In genomic region chr5:30114761-30115140, GRCm38 (mm10) we compare ENCODE assay signal across 9 mouse cellular contexts. TPM values are rescaled to one million over a fixed set of nuclear protein-coding genes. Genes with fewer than 3 reads are reported as not detected.
DNase-seq lines count a peak whose midpoint lies in the region; ATAC-seq and TF ChIP-seq lines count a peak whose summit lies in the region.
"Had no signal": no experiment of that assay in that cellular context is flagged by ENCODE, and none has a peak within 500 bp of the region (broad histone marks: within the 10 kb centered on the region; RNA-seq: fewer than 3 reads in every experiment).

No protein-coding gene starts in this region.

- H3K36me3 ChIP-seq in lung, embryonic 16.5 days (ENCODE audit: control insufficient read depth, insufficient read depth, low read length), result peaks cover 16% of the 10 kb centered on the region
- H3K36me3 ChIP-seq in limb, embryonic 11.5 days (ENCODE audit: control insufficient read depth, insufficient read depth, low read length), result peaks cover 4% of the 10 kb centered on the region; the same call in 1 of the 2 replicates
- H3K36me3 ChIP-seq in neural tube, embryonic 15.5 days, result peaks cover 19% of the 10 kb centered on the region

- peak overlapping the region; percentile 6 for H3K4me3 ChIP-seq in cerebellum, adult 2 months (replicated peaks; ENCODE audit: insufficient read depth, low read depth, low read length)
- H3K4me3 ChIP-seq in lung, embryonic 16.5 days (ENCODE audit: low read length), result peak overlapping the region; percentile 61
- H3K4me3 ChIP-seq in limb, embryonic 11.5 days (ENCODE audit: low read depth, low read length), result peak overlapping the region; percentile 52
- peak overlapping the region; percentile 54 for H3K4me3 ChIP-seq in neural tube, embryonic 15.5 days (replicated peaks)

- H3K4me1 ChIP-seq in cerebellum, adult 2 months (ENCODE audit: control insufficient read depth, insufficient read depth, low read length), result peaks cover 4% of the 10 kb centered on the region; the same call in 1 of the 2 replicates
- H3K4me1 ChIP-seq in lung, embryonic 16.5 days (replicated peaks; ENCODE audit: control insufficient read depth, insufficient read depth, low read length), result peaks cover 22% of the 10 kb centered on the region
- peaks cover 13% of the 10 kb centered on the region for H3K4me1 ChIP-seq in limb, embryonic 11.5 days (ENCODE audit: control insufficient read depth, insufficient read depth, low read length)
- peaks cover 39% of the 10 kb centered on the region for H3K4me1 ChIP-seq in neural tube, embryonic 15.5 days

- H3K27me3 ChIP-seq in cerebellum, adult 2 months (ENCODE audit: control insufficient read depth, insufficient read depth, low read length), result no peaks in the 10 kb centered on the region
- H3K27me3 ChIP-seq in lung, embryonic 16.5 days (ENCODE audit: control insufficient read depth, insufficient read depth, low read depth, low read length), result peaks cover 44% of the 10 kb centered on the region
- H3K27me3 ChIP-seq in limb, embryonic 11.5 days (ENCODE audit: control insufficient read depth, insufficient read depth, low read length), result peaks cover 25% of the 10 kb centered on the region
- peaks cover 10% of the 10 kb centered on the region; the same call in 1 of the 2 replicates for H3K27me3 ChIP-seq in neural tube, embryonic 15.5 days (replicated peaks)

- no peak for TF ChIP-seq POLR2A in cerebellum, adult 2 months (IDR thresholded peaks at IDR 0.05; ENCODE audit: borderline replicate concordance, insufficient read depth, low read length)

- H3K9ac ChIP-seq in lung, embryonic 16.5 days (ENCODE audit: low read length), result peak overlapping the region; percentile 70
- H3K9ac ChIP-seq in limb, embryonic 11.5 days (ENCODE audit: low read length), result peak overlapping the region; percentile 67
- H3K9ac ChIP-seq in neural tube, embryonic 15.5 days (replicated peaks), result peak overlapping the region; percentile 54

- peak overlapping the region; percentile 97 for H3K4me2 ChIP-seq in lung, embryonic 16.5 days (ENCODE audit: low read depth, low read length)
- peak overlapping the region; percentile 91 for H3K4me2 ChIP-seq in limb, embryonic 11.5 days (ENCODE audit: low read depth, severe bottlenecking)
- H3K4me2 ChIP-seq in neural tube, embryonic 15.5 days, result peak overlapping the region; percentile 79

- no peak; the same call in 1 of the 2 replicates for ATAC-seq in lung, embryonic 16.5 days (ENCODE audit: low read depth)
- ATAC-seq in limb, embryonic 11.5 days (ENCODE audit: insufficient number of reproducible peaks, low FRiP score, low TSS enrichment, low read depth), result no peak
- no peak for ATAC-seq in neural tube, embryonic 15.5 days (ENCODE audit: low FRiP score)
- no peak for ATAC-seq in CD4-positive, CD25-positive, alpha-beta regulatory T cell, adult 4 months

- no peak for TF ChIP-seq CTCF in cerebellum, adult 2 months (IDR thresholded peaks at IDR 0.05; ENCODE audit: borderline replicate concordance, insufficient read depth, low read depth, low read length)

- no peak for DNase-seq in cerebellum, adult 2 months
- DNase-seq in cerebellum, postnatal 36 days, result no peak
- no peak for DNase-seq in lung, postnatal 14 days
- DNase-seq in limb, embryonic 11.5 days (ENCODE audit: low spot score), result no peak
- DNase-seq in thymus, postnatal 25 days, result no peak

- WGBS in cerebellum, adult 2 months, result 4% methylated on average over 28 of the region's 28 CpGs
- WGBS in lung, embryonic 16.5 days, result under 1% methylated on average over 28 of the region's 28 CpGs
- WGBS in limb, embryonic 11.5 days, result 1% methylated on average over 28 of the region's 28 CpGs
- 5% methylated on average over 28 of the region's 28 CpGs for WGBS in neural tube, embryonic 15.5 days

- H3K27ac ChIP-seq in cerebellum, adult 2 months (ENCODE audit: insufficient read depth, low read length), result no peak overlapping the region
- no peak overlapping the region for H3K27ac ChIP-seq in lung, embryonic 16.5 days (ENCODE audit: low read length)
- H3K27ac ChIP-seq in limb, embryonic 11.5 days (replicated peaks; ENCODE audit: low read depth, low read length), result no peak overlapping the region
- peak overlapping the region; percentile 67; the same call in 1 of the 2 replicates for H3K27ac ChIP-seq in neural tube, embryonic 15.5 days (replicated peaks)

- no peaks in the 10 kb centered on the region for H3K9me3 ChIP-seq in lung, embryonic 16.5 days (ENCODE audit: control insufficient read depth, low read length)
- H3K9me3 ChIP-seq in limb, embryonic 11.5 days (ENCODE audit: control insufficient read depth, low read length), result no peaks in the 10 kb centered on the region
- H3K9me3 ChIP-seq in neural tube, embryonic 15.5 days (replicated peaks), result no peaks in the 10 kb centered on the region

RNA-seq across cellular contexts. Expression of gene 3110082J24Rik, which starts 8.9 kb away (rescaled TPM):
- 7.0 and 7.6 TPM in 2 replicates for polyA plus RNA-seq in cerebellum, adult 2 months (2012; rRNA removed)
- not detected in 2 replicates for polyA plus RNA-seq in lung, embryonic 16.5 days (2015; fragmentation: Nextera tagmentation; extraction: Ambion mirVana)
- polyA plus RNA-seq in limb, embryonic 11.5 days (2014; fragmentation: Nextera tagmentation; extraction: Ambion mirVana), result not detected in 2 replicates
- 1.8 and 3.1 TPM in 2 replicates for polyA plus RNA-seq in neural tube, embryonic 15.5 days (2015; fragmentation: Nextera tagmentation; extraction: Ambion mirVana)
- not detected for polyA plus RNA-seq in CD4-positive, CD25-positive, alpha-beta regulatory T cell, adult 4 months (2017; shearing (Covaris generic))
- polyA plus RNA-seq: inflammation-experienced regulatory T-cells, adult 6 months had no signal

RNA-seq across cellular contexts. Expression of gene Garem2, which starts 9.8 kb away (rescaled TPM):
- polyA plus RNA-seq in cerebellum, adult 2 months (2012; rRNA removed), result 23.7 and 25.6 TPM in 2 replicates
- polyA plus RNA-seq in lung, embryonic 16.5 days (2015; fragmentation: Nextera tagmentation; extraction: Ambion mirVana), result 0.09 and 0.10 TPM in 2 replicates
- 0.44 and 0.51 TPM in 2 replicates for polyA plus RNA-seq in limb, embryonic 11.5 days (2014; fragmentation: Nextera tagmentation; extraction: Ambion mirVana)
- 8.2 and 9.6 TPM in 2 replicates for polyA plus RNA-seq in neural tube, embryonic 15.5 days (2015; fragmentation: Nextera tagmentation; extraction: Ambion mirVana)
- polyA plus RNA-seq in CD4-positive, CD25-positive, alpha-beta regulatory T cell, adult 4 months (2017; shearing (Covaris generic)), result not detected
- polyA plus RNA-seq: inflammation-experienced regulatory T-cells, adult 6 months had no signal

RNA-seq across cellular contexts. Expression of gene Hadha, which starts 40.2 kb away (rescaled TPM):
- polyA plus RNA-seq in cerebellum, adult 2 months (2012; rRNA removed), result 88.2 and 89.6 TPM in 2 replicates
- 142 and 163 TPM in 2 replicates for polyA plus RNA-seq in lung, embryonic 16.5 days (2015; fragmentation: Nextera tagmentation; extraction: Ambion mirVana)
- 92.2 and 97.1 TPM in 2 replicates for polyA plus RNA-seq in limb, embryonic 11.5 days (2014; fragmentation: Nextera tagmentation; extraction: Ambion mirVana)
- polyA plus RNA-seq in neural tube, embryonic 15.5 days (2015; fragmentation: Nextera tagmentation; extraction: Ambion mirVana), result 67.2 and 89.6 TPM in 2 replicates
- polyA plus RNA-seq in CD4-positive, CD25-positive, alpha-beta regulatory T cell, adult 4 months (2017; shearing (Covaris generic)), result 100 to 1,000 TPM in 1 of 2 experiments, 10 to 100 TPM in 1; 85.0 to 124 TPM

RNA-seq across cellular contexts. Expression of gene Hadhb, which starts 40.3 kb away (rescaled TPM):
- polyA plus RNA-seq in cerebellum, adult 2 months (2012; rRNA removed), result 129 and 148 TPM in 2 replicates
- 128 and 133 TPM in 2 replicates for polyA plus RNA-seq in lung, embryonic 16.5 days (2015; fragmentation: Nextera tagmentation; extraction: Ambion mirVana)
- 119 and 127 TPM in 2 replicates for polyA plus RNA-seq in limb, embryonic 11.5 days (2014; fragmentation: Nextera tagmentation; extraction: Ambion mirVana)
- polyA plus RNA-seq in neural tube, embryonic 15.5 days (2015; fragmentation: Nextera tagmentation; extraction: Ambion mirVana), result 57.5 and 86.0 TPM in 2 replicates
- polyA plus RNA-seq in CD4-positive, CD25-positive, alpha-beta regulatory T cell, adult 4 months (2017; shearing (Covaris generic)), result 100 to 1,000 TPM; 173 to 208 TPM

RNA-seq across cellular contexts. Expression of gene Tyms, which starts 41.3 kb away (rescaled TPM):
- 3.5 and 4.5 TPM in 2 replicates for polyA plus RNA-seq in cerebellum, adult 2 months (2012; rRNA removed)
- 270 and 275 TPM in 2 replicates for polyA plus RNA-seq in lung, embryonic 16.5 days (2015; fragmentation: Nextera tagmentation; extraction: Ambion mirVana)
- 393 and 408 TPM in 2 replicates for polyA plus RNA-seq in limb, embryonic 11.5 days (2014; fragmentation: Nextera tagmentation; extraction: Ambion mirVana)
- polyA plus RNA-seq in neural tube, embryonic 15.5 days (2015; fragmentation: Nextera tagmentation; extraction: Ambion mirVana), result 40.9 and 93.4 TPM in 2 replicates
- polyA plus RNA-seq in CD4-positive, CD25-positive, alpha-beta regulatory T cell, adult 4 months (2017; shearing (Covaris generic)), result 10 to 100 TPM; 58.0 to 73.1 TPM

Comparison
In these comparisons a context has a peak if more than half of its experiments do, and no peak if none do; other contexts are left out.
1. H3K4me3 ChIP-seq: peak in every context shown above with its lines; median percentile 61 in lung, embryonic 16.5 days; 54 in neural tube, embryonic 15.5 days; 52 in limb, embryonic 11.5 days; 6 in cerebellum, adult 2 months.